Mouse (Mus musculus) megakaryocyte, embryonic 14.5 days (primary cell): ENCODE data around the gene Nek8.

Experiments
- FLI1 ChIP-seq: IDR thresholded peaks from 2 replicates; pipeline ENCODE4 v1.6.1; 2012; ENCODE audit warnings: low read length, inconsistent platforms, mixed read lengths
- GATA1 ChIP-seq: IDR thresholded peaks from 3 replicates; pipeline ENCODE4 v1.6.1; 2012; ENCODE audit warnings: mixed read lengths, low read length, inconsistent platforms, borderline replicate concordance

DNA sequence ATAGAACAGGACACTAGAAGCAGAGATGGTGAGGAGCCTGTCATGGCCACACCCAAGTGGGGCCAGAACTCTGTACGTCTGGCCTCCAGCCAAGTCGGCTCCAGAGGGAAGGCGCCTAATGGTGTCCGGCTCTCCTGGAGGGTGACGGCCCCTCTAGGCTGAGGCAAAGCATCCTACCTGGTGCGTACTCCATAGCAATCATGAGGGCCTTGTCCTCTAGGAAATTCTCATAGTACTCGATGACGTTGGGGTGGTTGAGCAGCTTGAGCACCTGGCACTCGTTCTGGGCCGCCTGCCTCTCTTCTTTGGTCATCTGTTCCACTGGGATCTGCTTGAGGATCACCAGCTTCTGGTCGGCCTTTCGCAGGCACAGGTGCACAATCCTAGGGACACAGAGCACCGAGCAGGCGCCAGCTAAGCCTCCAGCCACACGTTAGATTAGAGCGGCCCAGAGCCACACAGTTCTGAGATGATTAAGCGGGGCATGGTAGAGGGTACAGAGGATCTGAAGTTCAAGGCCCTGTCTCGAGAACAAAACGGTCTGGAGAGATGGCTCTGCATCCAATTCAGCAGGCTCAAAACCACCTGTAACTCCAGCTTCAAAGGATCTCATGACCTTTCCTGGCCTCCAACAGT is 3.6 kb downstream of the Nek8 start:
- no peak for TF ChIP-seq FLI1
- TF ChIP-seq GATA1 = no peak
